Mouse (Mus musculus) myocyte (in vitro differentiated cells): ENCODE measurements around the gene Pigk. TPM values are rescaled to one million over a fixed set of nuclear protein-coding genes. Genes with fewer than 3 reads are reported as not detected.

Experiments
- H3K27me3 ChIP-seq: one replicate; pipeline ENCODE4 v1.6.1; 2011; ENCODE audit not compliant: control insufficient read depth, insufficient read depth, insufficient read length
- H3K36me3 ChIP-seq: one replicate; pipeline ENCODE4 v1.6.1; 2011; ENCODE audit not compliant: control insufficient read depth, insufficient read depth
- H3K4me2 ChIP-seq: one replicate; pipeline ENCODE4 v1.6.1; 2011; ENCODE audit warnings: low read depth, control low read depth
- H3K4me3 ChIP-seq: one replicate; pipeline ENCODE4 v1.5.1; 2011; ENCODE audit warnings: mild to moderate bottlenecking, control low read depth, moderate library complexity
- H3K79me2 ChIP-seq: one replicate; pipeline ENCODE4 v1.6.1; 2011; ENCODE audit not compliant: control insufficient read depth, insufficient read depth
- H3ac ChIP-seq: one replicate; pipeline ENCODE4 v1.6.1; 2011; ENCODE audit not compliant: control insufficient read depth, insufficient read length
- CEBPB ChIP-seq: IDR thresholded peaks from 2 replicates; pipeline ENCODE4 v1.6.1; 2011; ENCODE audit warnings: mild to moderate bottlenecking, moderate library complexity; ENCODE audit not compliant: poor library complexity, insufficient read depth, severe bottlenecking
- E2F4 ChIP-seq: IDR thresholded peaks from one replicate; pipeline ENCODE4 v1.6.1; 2011; ENCODE audit warnings: mild to moderate bottlenecking, control low read depth, moderate library complexity; ENCODE audit not compliant: insufficient read depth
- MAX ChIP-seq: IDR thresholded peaks from one replicate; pipeline ENCODE4 v1.6.1; 2011; ENCODE audit warnings: low read depth, mild to moderate bottlenecking, control low read depth
- MYOD1 ChIP-seq, 3 experiments: IDR thresholded peaks; one replicate each; pipeline ENCODE4 v1.6.1; 2011; ENCODE audit warnings: control low read depth in 2 of 3, low read depth in 2 of 3, mild to moderate bottlenecking in 2 of 3, moderate library complexity in 1 of 3; ENCODE audit not compliant: insufficient read length in 2 of 3, control insufficient read depth in 1 of 3
- MYOG ChIP-seq, 3 experiments: IDR thresholded peaks; one replicate each; pipeline ENCODE4 v1.6.1; 2011; ENCODE audit warnings: control low read depth in 2 of 3, low read depth in 2 of 3, mild to moderate bottlenecking in 2 of 3; ENCODE audit not compliant: insufficient read length in 2 of 3, control insufficient read depth in 1 of 3, insufficient read depth in 1 of 3
- POLR2A ChIP-seq: IDR thresholded peaks from one replicate; pipeline ENCODE4 v1.6.1; 2011; ENCODE audit warnings: low read depth, mild to moderate bottlenecking, control low read depth, moderate library complexity; ENCODE audit not compliant: insufficient read length
- POLR2AphosphoS2 ChIP-seq: IDR thresholded peaks from one replicate; pipeline ENCODE4 v1.6.1; 2011; ENCODE audit warnings: low read depth, control low read depth; ENCODE audit not compliant: insufficient read length
- REST ChIP-seq: IDR thresholded peaks from one replicate; pipeline ENCODE4 v1.6.1; 2011; ENCODE audit warnings: mild to moderate bottlenecking, control low read depth, moderate library complexity; ENCODE audit not compliant: insufficient read depth, insufficient read length
- SRF ChIP-seq: IDR thresholded peaks from one replicate; pipeline ENCODE4 v1.6.1; 2011; ENCODE audit warnings: low read depth; ENCODE audit not compliant: control insufficient read depth, insufficient read length
- TCF12 ChIP-seq: IDR thresholded peaks from one replicate; pipeline ENCODE4 v1.6.1; 2011; ENCODE audit warnings: mild to moderate bottlenecking, control low read depth; ENCODE audit not compliant: poor library complexity, insufficient read depth, severe bottlenecking
- TCF3 ChIP-seq: IDR thresholded peaks from one replicate; pipeline ENCODE4 v1.6.1; 2011; ENCODE audit warnings: low read depth, control low read depth; ENCODE audit not compliant: insufficient read length
- USF1 ChIP-seq: IDR thresholded peaks from one replicate; pipeline ENCODE4 v1.6.1; 2011; ENCODE audit warnings: low read depth, mild to moderate bottlenecking, control low read depth, moderate library complexity
- polyA plus RNA-seq: library from polyadenylated mRNA; unstranded; fragments of >200 nt; fragmentation: generic; extraction: Trizol; gene quantifications from one replicate; pipeline ENCODE4 v1.2.1, GENCODE M21; 2012; ENCODE audit warnings: missing spikeins

Gene Pigk
- polyA plus RNA-seq, 1 experiment = 20.7 TPM

GRCm38 (mm10) chr3:152872054-152872453 lies 158.2 kb downstream of the Pigk start:
- no peaks in the 10 kb centered on the region for H3K79me2 ChIP-seq
- H3ac ChIP-seq = no peak overlapping the region
- H3K4me3 ChIP-seq = no peak overlapping the region
- no peaks in the 10 kb centered on the region for H3K27me3 ChIP-seq
- no peak overlapping the region for H3K4me2 ChIP-seq
- no peaks in the 10 kb centered on the region for H3K36me3 ChIP-seq
- TF ChIP-seq MAX (no peak), CEBPB (no peak), POLR2A (no peak), REST (no peak), MYOG (IDR thresholded peaks at IDR 0.05; ENCODE audit: control insufficient read depth in 1 of 3, insufficient read depth in 1 of 3, insufficient read length in 2 of 3, low read depth in 2 of 3) (no peak), USF1 (no peak), MYOD1 (IDR thresholded peaks at IDR 0.05; ENCODE audit: control insufficient read depth in 1 of 3, insufficient read length in 2 of 3, low read depth in 2 of 3) (no peak), E2F4 (no peak), TCF12 (no peak), SRF (no peak), TCF3 (no peak), POLR2AphosphoS2 (no peak)

GRCm38 (mm10) chr3:152872596-152872995 lies 158.7 kb downstream of the Pigk start:
- no peak for TF ChIP-seq USF1
- TF ChIP-seq CEBPB = no peak
- TF ChIP-seq TCF12 = no peak
- TF ChIP-seq MYOD1 (IDR thresholded peaks at IDR 0.05; ENCODE audit: control insufficient read depth in 1 of 3, insufficient read length in 2 of 3, low read depth in 2 of 3) = no peak
- no peak for TF ChIP-seq REST
- no peak for TF ChIP-seq TCF3
- TF ChIP-seq POLR2A = no peak
- no peak for TF ChIP-seq POLR2AphosphoS2
- TF ChIP-seq MYOG (IDR thresholded peaks at IDR 0.05; ENCODE audit: control insufficient read depth in 1 of 3, insufficient read depth in 1 of 3, insufficient read length in 2 of 3, low read depth in 2 of 3) = no peak
- no peak for TF ChIP-seq E2F4
- no peak for TF ChIP-seq MAX
- TF ChIP-seq SRF = no peak
- Histone ChIP-seq H3K4me2 (no peak overlapping the region), H3K4me3 (no peak overlapping the region), H3K79me2 (no peaks in the 10 kb centered on the region), H3K27me3 (no peaks in the 10 kb centered on the region), H3ac (no peak overlapping the region), H3K36me3 (no peaks in the 10 kb centered on the region)

- Histone ChIP-seq H3K4me2 (no peak overlapping the region), H3ac (no peak overlapping the region), H3K4me3 (no peak overlapping the region), H3K79me2 (no peaks in the 10 kb centered on the region), H3K27me3 (no peaks in the 10 kb centered on the region), H3K36me3 (no peaks in the 10 kb centered on the region)
- TF ChIP-seq CEBPB (no peak), TCF12 (no peak), E2F4 (no peak), USF1 (no peak), SRF (no peak), MYOD1 (IDR thresholded peaks at IDR 0.05; ENCODE audit: control insufficient read depth in 1 of 3, insufficient read length in 2 of 3, low read depth in 2 of 3) (no peak), MYOG (IDR thresholded peaks at IDR 0.05; ENCODE audit: control insufficient read depth in 1 of 3, insufficient read depth in 1 of 3, insufficient read length in 2 of 3, low read depth in 2 of 3) (no peak), TCF3 (no peak), MAX (no peak), POLR2AphosphoS2 (no peak), REST (no peak), POLR2A (no peak)
These were observed 160.8 kb downstream of the Pigk start for GRCm38 (mm10) chr3:152874431-152875355.

- TF ChIP-seq MYOG (IDR thresholded peaks at IDR 0.05; ENCODE audit: control insufficient read depth in 1 of 3, insufficient read depth in 1 of 3, insufficient read length in 2 of 3, low read depth in 2 of 3) (no peak), TCF3 (no peak), MAX (no peak), SRF (no peak), E2F4 (no peak), POLR2A (no peak), REST (no peak), TCF12 (no peak), CEBPB (no peak), USF1 (no peak), POLR2AphosphoS2 (no peak), MYOD1 (IDR thresholded peaks at IDR 0.05; ENCODE audit: control insufficient read depth in 1 of 3, insufficient read length in 2 of 3, low read depth in 2 of 3) (no peak)
- H3K79me2 ChIP-seq = no peaks in the 10 kb centered on the region
- H3K4me2 ChIP-seq = no peak overlapping the region
- no peak overlapping the region for H3K4me3 ChIP-seq
- H3ac ChIP-seq = no peak overlapping the region
- no peaks in the 10 kb centered on the region for H3K27me3 ChIP-seq
- H3K36me3 ChIP-seq = no peaks in the 10 kb centered on the region
These were observed 161.9 kb downstream of the Pigk start for GRCm38 (mm10) chr3:152875723-152876290.
